36 mouse cellular contexts compared by ENCODE assay signal in genomic region chr4:88108585-88108984, GRCm38 (mm10).
"Had no signal": no experiment of that assay in that cellular context is flagged by ENCODE, and none has a peak within 500 bp of the region (broad histone marks: within the 10 kb centered on the region; RNA-seq: fewer than 3 reads in every experiment).

No protein-coding gene starts in this region.

- H3K9ac ChIP-seq: heart, embryonic 12.5 days; heart, embryonic 13.5 days; heart, embryonic 15.5 days; hindbrain, embryonic 12.5 days; hindbrain, embryonic 13.5 days; hindbrain, embryonic 14.5 days; hindbrain, embryonic 15.5 days; intestine, embryonic 15.5 days; kidney, embryonic 15.5 days had no signal

- H3K27ac ChIP-seq: heart, embryonic 10.5 days; heart, embryonic 13.5 days; heart, embryonic 15.5 days; hindbrain, embryonic 10.5 days; hindbrain, embryonic 12.5 days; hindbrain, embryonic 13.5 days; hindbrain, embryonic 14.5 days; hindbrain, embryonic 15.5 days; hindbrain, postnatal 0 days; intestine, embryonic 15.5 days; kidney, embryonic 15.5 days; kidney, postnatal 0 days; layer of hippocampus, adult 2 months; left cerebral cortex, adult 2 months had no signal

- H3K4me2 ChIP-seq: heart, embryonic 11.5 days; heart, embryonic 12.5 days; heart, embryonic 13.5 days; heart, embryonic 15.5 days; hindbrain, embryonic 12.5 days; hindbrain, embryonic 13.5 days; hindbrain, embryonic 14.5 days; hindbrain, embryonic 15.5 days; intestine, embryonic 15.5 days; kidney, embryonic 15.5 days had no signal

- H3K27me3 ChIP-seq: heart, embryonic 12.5 days; heart, embryonic 13.5 days; heart, embryonic 15.5 days; hindbrain, embryonic 12.5 days; hindbrain, embryonic 13.5 days; hindbrain, embryonic 15.5 days; intestine, embryonic 15.5 days; kidney, embryonic 15.5 days had no signal

- H3K36me3 ChIP-seq: heart, embryonic 10.5 days; heart, embryonic 12.5 days; heart, embryonic 13.5 days; heart, embryonic 15.5 days; hindbrain, embryonic 10.5 days; hindbrain, embryonic 12.5 days; hindbrain, embryonic 13.5 days; hindbrain, embryonic 15.5 days; intestine, embryonic 15.5 days; kidney, embryonic 15.5 days had no signal

- H3K4me1 ChIP-seq: heart, embryonic 10.5 days; heart, embryonic 12.5 days; heart, embryonic 13.5 days; heart, embryonic 15.5 days; hindbrain, embryonic 10.5 days; hindbrain, embryonic 12.5 days; hindbrain, embryonic 13.5 days; hindbrain, embryonic 15.5 days; intestine, embryonic 15.5 days; kidney, embryonic 15.5 days had no signal

- H3K9me3 ChIP-seq: heart, embryonic 10.5 days; heart, embryonic 12.5 days; heart, embryonic 13.5 days; heart, embryonic 15.5 days; hindbrain, embryonic 10.5 days; hindbrain, embryonic 12.5 days; hindbrain, embryonic 13.5 days; hindbrain, embryonic 15.5 days; intestine, embryonic 15.5 days; kidney, embryonic 15.5 days had no signal

- ATAC-seq: hindbrain, embryonic 16.5 days; hindbrain, postnatal 0 days; inflammation-experienced regulatory T-cells, adult 6 months; intestine, embryonic 15.5 days; intestine, embryonic 16.5 days; intestine, postnatal 0 days had no signal

- H3K4me3 ChIP-seq: heart, embryonic 10.5 days; heart, embryonic 12.5 days; heart, embryonic 13.5 days; heart, embryonic 15.5 days; hindbrain, embryonic 10.5 days; hindbrain, embryonic 12.5 days; hindbrain, embryonic 13.5 days; hindbrain, embryonic 15.5 days; intestine, embryonic 15.5 days; kidney, embryonic 15.5 days; layer of hippocampus, adult 2 months; left cerebral cortex, adult 2 months had no signal

- DNase-seq: heart, postnatal 10 days; heart, postnatal 14 days; heart, postnatal 36 days; heart, postnatal 4 days; kidney, adult 11 months; kidney, adult 18-20 months; kidney, adult 2 months; kidney, adult 8-10 months; kidney, adult 9 months; kidney, postnatal 10 days; kidney, postnatal 14 days; kidney, postnatal 25 days; kidney, postnatal 36 days; kidney, postnatal 4 days; layer of hippocampus, adult 9-11 months; layer of hippocampus, postnatal 36 days had no signal
